Mouse (Mus musculus) neural tube, embryonic 13.5 days (tissue): ENCODE measurements around the gene Ptges. TPM values are rescaled to one million over a fixed set of nuclear protein-coding genes. Genes with fewer than 3 reads are reported as not detected.

Experiments
- ATAC-seq: fragments of 200-750 bp; cut with Nextera tagmentation; 2 replicates; pipeline ENCODE4 v1.8.0; 2017; ENCODE audit warnings: low read depth, mild to moderate bottlenecking, moderate TSS enrichment, moderate library complexity
- H3K27ac ChIP-seq: fragments of 300-500 bp; sonication (generic); replicated peaks from 2 replicates; pipeline ENCODE4 v1.5.1; 2015; ENCODE audit warnings: moderate library complexity, mild to moderate bottlenecking, inconsistent platforms
- H3K27me3 ChIP-seq: fragments of 300-500 bp; sonication (generic); 2 replicates; pipeline ENCODE4 v1.6.1; 2015; ENCODE audit warnings: mild to moderate bottlenecking, inconsistent platforms
- H3K36me3 ChIP-seq: fragments of 300-500 bp; sonication (generic); 2 replicates; pipeline ENCODE4 v1.6.1; 2015; ENCODE audit warnings: mild to moderate bottlenecking, inconsistent platforms
- H3K4me1 ChIP-seq: fragments of 300-500 bp; sonication (generic); replicated peaks from 2 replicates; pipeline ENCODE4 v1.6.1; 2015; ENCODE audit warnings: inconsistent platforms
- H3K4me2 ChIP-seq: fragments of 300-500 bp; sonication (generic); 2 replicates; pipeline ENCODE4 v1.6.1; 2015; ENCODE audit warnings: inconsistent platforms, mild to moderate bottlenecking, moderate library complexity
- H3K4me3 ChIP-seq: fragments of 300-500 bp; sonication (generic); 2 replicates; pipeline ENCODE4 v1.5.1; 2015; ENCODE audit warnings: mild to moderate bottlenecking, inconsistent platforms
- H3K9ac ChIP-seq: fragments of 300-500 bp; sonication (generic); 2 replicates; pipeline ENCODE4 v1.6.1; 2015; ENCODE audit warnings: moderate library complexity, mild to moderate bottlenecking, inconsistent platforms
- H3K9me3 ChIP-seq: fragments of 300-500 bp; sonication (generic); 2 replicates; pipeline ENCODE4 v1.6.1; 2016; ENCODE audit warnings: inconsistent platforms
- WGBS: fragments of 180-500 bp; shearing (Covaris S2); methylation state at CpG from one replicate; pipeline ENCODE4 v1.1.7; 2015; 5-methylcytosine and 5-hydroxymethylcytosine counted together
- polyA plus RNA-seq: library from polyadenylated mRNA; unstranded; fragments of >200 nt; fragmentation: Nextera tagmentation; extraction: Ambion mirVana; gene quantifications from 2 replicates; pipeline ENCODE4 v1.2.1, GENCODE M21; 2015

The Ptges gene
- polyA plus RNA-seq: 2.4 and 2.7 TPM in 2 replicates

DNA sequence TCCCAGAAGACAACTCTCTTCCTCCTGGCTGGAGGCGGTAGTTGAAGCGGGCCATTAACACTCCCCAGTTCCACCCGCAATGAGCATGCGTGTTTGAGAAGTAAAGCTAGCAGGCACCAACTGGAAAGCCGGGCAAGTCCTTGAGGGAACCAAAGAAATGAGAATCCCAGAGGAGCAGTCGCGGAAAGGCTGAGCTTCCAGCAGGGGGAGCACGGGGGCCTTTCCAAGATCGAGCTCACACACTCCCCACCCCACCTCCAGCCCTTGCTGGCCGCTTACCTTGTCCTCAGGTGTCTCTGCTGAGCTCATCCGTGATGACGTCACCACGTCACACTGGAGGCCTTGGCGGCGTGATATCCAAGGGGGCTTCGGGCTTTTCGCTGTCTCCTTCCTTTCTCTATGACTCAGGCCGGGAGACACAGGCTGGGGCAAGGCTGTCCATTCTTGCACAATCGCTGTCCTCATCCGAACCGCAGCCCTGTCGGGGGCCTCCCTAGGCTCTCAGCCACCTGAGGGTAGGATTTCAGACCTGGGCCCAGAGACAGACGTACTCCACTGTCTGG, at the start of gene Ptges:
TSS of gene Ptges (minus strand) at position 381 of the 563 bp plus-strand sequence.
- H3K4me2 ChIP-seq: peak within 1 kb of the TSS; percentile 62
- 2% methylated on average over 23 of the region's 23 CpGs for WGBS
- H3K9ac ChIP-seq: peak within 1 kb of the TSS; percentile 74
- peak; percentile 37 for ATAC-seq
- peaks cover 24% of the 10 kb centered on the region for H3K4me1 ChIP-seq
- no peak within 1 kb of the TSS for H3K27ac ChIP-seq
- peak within 1 kb of the TSS; percentile 34 for H3K4me3 ChIP-seq
- no peaks in the 10 kb centered on the region for H3K9me3 ChIP-seq
- no peaks in the 10 kb centered on the region for H3K36me3 ChIP-seq
- no peaks in the 10 kb centered on the region for H3K27me3 ChIP-seq

DNA sequence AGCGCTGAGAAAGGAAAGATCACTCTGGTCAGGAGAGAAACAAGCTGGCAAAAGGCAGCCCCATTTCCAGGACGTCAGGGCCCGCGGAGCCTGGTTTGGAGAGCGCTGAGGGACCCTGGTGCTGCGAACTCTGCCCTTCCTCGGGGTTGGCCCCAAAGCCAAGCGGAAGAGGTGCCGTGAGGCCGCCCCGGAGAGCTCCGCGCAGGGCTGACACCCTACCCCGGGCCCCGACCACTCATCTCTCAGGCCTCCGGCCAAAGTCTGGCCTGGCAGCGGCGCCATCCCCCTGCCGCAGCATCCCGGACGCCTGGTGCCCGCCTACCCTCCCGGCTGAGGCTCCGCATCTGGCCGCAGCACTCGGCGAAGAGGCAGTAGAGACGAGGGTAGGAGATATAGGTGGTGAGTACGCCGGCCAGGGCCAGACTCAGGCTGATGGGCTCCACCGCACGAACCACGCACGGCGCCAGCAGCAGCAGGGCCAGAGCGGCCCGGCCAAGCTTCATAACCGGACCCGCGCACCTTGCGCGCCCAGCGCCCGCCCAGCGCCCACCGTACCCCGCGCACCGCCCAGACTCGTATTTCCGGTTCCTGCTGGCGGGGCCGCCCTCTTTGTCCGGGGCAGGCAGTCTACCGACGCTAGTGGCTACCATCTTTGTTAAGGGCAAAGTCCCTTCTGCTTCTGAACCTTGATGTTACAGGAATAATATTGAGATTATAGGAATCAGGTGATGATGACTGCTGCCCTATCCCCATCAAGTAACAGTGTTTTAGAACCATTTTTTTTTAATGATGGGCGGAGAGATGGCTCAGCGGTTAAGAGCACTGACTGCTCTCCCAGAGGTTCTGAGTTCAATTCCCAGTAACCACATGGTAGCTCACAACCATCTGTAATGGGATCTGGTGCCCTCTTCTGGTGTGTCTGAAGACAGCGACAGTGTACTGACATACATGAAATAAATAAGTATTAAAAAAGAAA, 38.0 kb upstream of the Ptges start, which contains the start of gene Tor1a:
TSS of gene Tor1a (minus strand) at position 582 of the 976 bp plus-strand sequence.
- ATAC-seq: peak; percentile 95
- 2% methylated on average over 59 of the region's 59 CpGs for WGBS
- H3K27ac ChIP-seq: peak within 1 kb of the TSS; percentile 77
- H3K36me3 ChIP-seq: peaks cover 40% of the 10 kb centered on the region
- peaks cover 29% of the 10 kb centered on the region for H3K4me1 ChIP-seq
- H3K9me3 ChIP-seq: no peaks in the 10 kb centered on the region
- peak within 1 kb of the TSS; percentile 97 for H3K9ac ChIP-seq
- H3K27me3 ChIP-seq: no peaks in the 10 kb centered on the region
- H3K4me2 ChIP-seq: peak within 1 kb of the TSS; percentile 99
- H3K4me3 ChIP-seq: peak within 1 kb of the TSS; percentile 98

DNA sequence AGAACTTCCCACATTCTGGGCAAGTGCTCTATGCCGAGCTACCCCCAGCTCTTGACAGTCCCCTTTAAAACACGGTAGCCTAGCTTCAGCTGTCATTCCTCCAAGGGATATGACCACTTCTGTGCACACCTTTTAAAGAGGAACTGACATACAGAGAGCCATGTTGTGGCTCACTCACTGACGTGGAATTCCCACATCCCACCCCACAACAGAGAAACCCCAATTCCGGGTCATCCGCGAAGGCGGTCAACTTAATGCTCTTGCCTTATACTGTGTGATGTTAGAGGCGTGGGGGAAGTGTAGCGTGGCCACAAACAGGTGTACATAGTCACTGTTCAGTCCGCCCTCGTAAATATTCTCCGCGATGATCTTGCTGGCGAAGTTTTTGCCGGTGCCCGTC, 37.2 kb upstream of the Ptges start:
- WGBS: 23% methylated on average over 16 of the region's 16 CpGs
- peak overlapping the region; percentile 99 for H3K4me2 ChIP-seq
- H3K4me3 ChIP-seq: peak overlapping the region; percentile 98
- H3K27me3 ChIP-seq: no peaks in the 10 kb centered on the region
- peaks cover 44% of the 10 kb centered on the region for H3K36me3 ChIP-seq
- H3K9ac ChIP-seq: peak overlapping the region; percentile 97
- 0 out of 2 replicates have a peak, but pooled peaks have one; percentile 20 for ATAC-seq
- H3K4me1 ChIP-seq: peaks cover 29% of the 10 kb centered on the region
- 0 out of 2 replicates have a peak overlapping the region, but pooled peaks have one; percentile 77 for H3K27ac ChIP-seq
- no peaks in the 10 kb centered on the region for H3K9me3 ChIP-seq

DNA sequence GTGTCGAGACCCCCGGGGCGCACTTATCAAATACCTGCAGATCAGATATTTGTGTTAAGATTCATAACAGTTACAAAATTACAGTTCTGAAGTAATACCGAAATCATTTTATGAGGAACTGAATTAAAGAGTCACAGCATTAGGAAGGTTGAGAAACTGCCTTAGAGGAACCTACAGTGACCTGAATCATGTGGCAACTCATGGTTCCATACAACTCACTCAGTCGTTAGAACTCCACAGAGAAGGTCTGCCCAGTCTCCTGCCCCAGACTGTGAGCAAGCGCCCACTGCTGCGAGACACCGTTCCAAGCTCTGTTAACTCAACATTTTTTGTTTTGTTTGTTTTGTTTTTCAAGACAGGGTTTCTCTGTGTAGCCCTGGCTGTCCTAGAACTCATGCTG, 36.0 kb upstream of the Ptges start:
- H3K4me3 ChIP-seq: no peak overlapping the region

DNA sequence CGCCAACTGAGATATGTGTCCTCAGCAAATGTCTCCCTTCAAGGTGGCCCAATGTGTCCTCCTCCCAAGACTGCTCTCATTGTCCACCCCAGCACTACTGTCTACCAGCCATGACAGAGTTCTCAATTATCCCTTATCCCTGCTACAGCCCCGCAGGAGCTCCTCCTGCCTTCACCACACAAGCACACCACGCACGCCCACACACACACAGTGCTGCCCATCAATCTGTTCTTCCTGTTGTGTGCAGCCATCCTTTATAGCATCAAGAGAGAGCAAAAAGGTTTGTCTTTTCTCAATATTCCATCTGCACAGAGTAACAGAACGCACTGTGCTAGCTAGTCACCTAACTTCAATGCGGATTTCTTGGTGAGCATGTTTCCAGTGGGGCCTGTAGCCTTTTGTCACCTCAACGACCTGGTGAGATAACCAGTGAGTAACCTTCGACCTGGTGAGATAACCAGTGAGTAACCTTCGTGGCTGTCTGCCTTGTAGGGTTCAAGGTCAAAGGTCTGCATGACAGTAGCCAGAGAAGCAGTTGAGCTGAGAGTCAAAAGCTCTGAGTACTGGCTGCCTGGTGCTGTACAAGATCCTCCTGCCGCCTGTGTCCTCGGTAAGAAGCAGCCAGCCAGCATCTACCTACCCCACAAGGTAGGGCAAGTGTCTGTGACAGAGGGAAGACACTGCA, 33.0 kb upstream of the Ptges start:
- no peak overlapping the region for H3K4me3 ChIP-seq
- H3K27me3 ChIP-seq: no peaks in the 10 kb centered on the region
- peaks cover 85% of the 10 kb centered on the region for H3K36me3 ChIP-seq
- 93% methylated on average over 11 of the region's 11 CpGs for WGBS
- no peak overlapping the region for H3K9ac ChIP-seq
- no peak for ATAC-seq
- H3K4me1 ChIP-seq: peaks cover 29% of the 10 kb centered on the region
- H3K4me2 ChIP-seq: no peak overlapping the region
- H3K9me3 ChIP-seq: no peaks in the 10 kb centered on the region
- H3K27ac ChIP-seq: no peak overlapping the region

More for the DNA sequence above, 36.0 kb upstream of the Ptges start:
- Histone ChIP-seq H3K36me3 (peaks cover 56% of the 10 kb centered on the region), H3K4me1 (peaks cover 29% of the 10 kb centered on the region), H3K9me3 (no peaks in the 10 kb centered on the region), H3K27ac (no peak overlapping the region), H3K27me3 (no peaks in the 10 kb centered on the region), H3K4me2 (no peak overlapping the region), H3K9ac (no peak overlapping the region)
- ATAC-seq: no peak
- 93% methylated on average over 8 of the region's 8 CpGs for WGBS

DNA sequence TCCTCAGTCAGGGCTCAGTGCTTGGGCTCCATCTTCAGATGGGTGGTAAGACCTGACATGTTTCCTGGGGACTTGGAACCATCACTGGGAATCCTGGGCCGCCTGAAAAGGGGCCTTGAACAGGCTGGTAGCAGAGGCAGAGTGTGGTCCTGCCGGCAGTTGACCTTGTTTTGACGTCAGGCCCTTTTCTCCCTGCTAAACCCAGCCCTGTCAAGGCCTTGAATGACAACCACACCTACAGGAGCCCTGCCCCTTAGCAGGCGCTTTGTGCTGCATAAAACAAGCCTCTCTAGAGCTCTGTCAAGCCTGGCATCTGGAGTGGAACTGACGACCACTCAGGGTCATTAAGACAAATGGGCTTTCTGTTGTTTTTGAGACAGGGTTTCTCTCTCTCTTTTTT, 30.2 kb upstream of the Ptges start:
- 42% methylated on average over 5 of the region's 5 CpGs for WGBS
- H3K27me3 ChIP-seq: no peaks in the 10 kb centered on the region
- no peak overlapping the region for H3K4me2 ChIP-seq
- no peak overlapping the region for H3K4me3 ChIP-seq
- H3K9me3 ChIP-seq: no peaks in the 10 kb centered on the region
- H3K9ac ChIP-seq: no peak overlapping the region
- H3K36me3 ChIP-seq: peaks cover 99% of the 10 kb centered on the region
- no peak overlapping the region for H3K27ac ChIP-seq
- peaks cover 21% of the 10 kb centered on the region for H3K4me1 ChIP-seq
- no peak for ATAC-seq

DNA sequence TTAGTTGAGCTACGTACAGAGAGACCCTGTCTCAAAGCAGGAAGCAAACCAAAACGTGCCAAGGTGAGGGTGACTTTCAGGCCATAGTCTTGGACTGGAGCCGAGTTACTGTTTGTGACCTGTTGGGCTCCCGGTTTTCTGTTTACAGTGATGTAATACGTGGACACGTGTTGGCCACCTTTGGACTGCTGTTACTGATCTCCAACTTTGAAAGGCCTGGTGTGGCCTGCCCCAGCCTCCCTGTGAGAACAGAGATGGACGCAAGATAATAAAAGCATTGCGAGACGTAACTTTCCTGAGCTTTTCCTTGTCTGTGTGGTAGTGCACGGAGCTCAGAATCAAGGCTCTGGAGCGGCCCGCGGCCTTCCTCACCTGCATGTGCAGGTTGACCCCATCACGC, 29.1 kb upstream of the Ptges start:
- H3K4me1 ChIP-seq: peaks cover 27% of the 10 kb centered on the region
- H3K4me2 ChIP-seq: no peak overlapping the region
- ATAC-seq: no peak
- no peaks in the 10 kb centered on the region for H3K9me3 ChIP-seq
- H3K9ac ChIP-seq: no peak overlapping the region
- H3K27me3 ChIP-seq: no peaks in the 10 kb centered on the region
- H3K27ac ChIP-seq: no peak overlapping the region
- 95% methylated on average over 14 of the region's 14 CpGs for WGBS
- H3K4me3 ChIP-seq: no peak overlapping the region
- H3K36me3 ChIP-seq: peaks cover 88% of the 10 kb centered on the region

DNA sequence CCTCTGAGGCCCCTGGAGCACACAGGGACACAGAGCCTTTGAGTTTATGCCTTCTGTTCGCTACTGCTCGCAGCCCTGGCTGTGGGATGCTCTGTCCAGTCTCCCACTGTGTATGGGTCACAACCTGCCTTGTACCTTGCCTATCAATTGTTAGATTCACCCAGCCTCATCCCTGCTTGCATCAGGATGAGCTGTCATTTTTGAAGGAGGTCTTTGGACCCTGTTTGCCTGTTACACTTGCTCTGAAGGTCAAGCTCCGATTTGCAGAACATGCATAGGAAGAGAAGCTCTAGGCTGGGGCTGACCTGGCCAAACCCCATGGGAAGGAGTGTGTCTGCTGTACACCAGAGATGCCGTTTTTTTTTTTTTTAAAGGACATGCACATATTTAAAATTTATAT, 27.8 kb upstream of the Ptges start:
- Histone ChIP-seq H3K4me2 (no peak overlapping the region), H3K36me3 (peaks cover 76% of the 10 kb centered on the region), H3K27me3 (no peaks in the 10 kb centered on the region), H3K4me3 (no peak overlapping the region), H3K27ac (no peak overlapping the region), H3K4me1 (peaks cover 33% of the 10 kb centered on the region), H3K9me3 (no peaks in the 10 kb centered on the region), H3K9ac (no peak overlapping the region)
- ATAC-seq: no peak
- 82% methylated on average over 4 of the region's 4 CpGs for WGBS

DNA sequence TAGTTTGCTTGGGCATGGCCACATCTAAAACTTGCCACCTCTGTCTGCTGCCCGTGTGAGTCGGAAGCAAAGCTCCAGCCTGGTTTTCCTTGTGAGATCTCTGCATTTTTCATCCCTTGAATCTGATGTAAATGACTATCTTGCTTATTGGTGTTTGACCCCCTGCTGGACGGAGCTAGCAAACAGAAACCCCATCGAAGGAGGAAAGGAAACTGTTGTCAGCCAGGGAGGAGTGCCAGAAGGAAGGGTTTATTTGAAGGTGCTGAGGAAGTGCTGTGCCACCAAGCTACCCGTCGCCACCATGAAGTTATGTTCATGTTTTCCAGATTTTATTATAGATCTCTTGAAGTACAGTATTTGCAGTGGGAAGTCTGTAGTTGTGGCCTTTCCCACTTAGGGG, 25.1 kb upstream of the Ptges start:
- Histone ChIP-seq H3K4me1 (peaks cover 37% of the 10 kb centered on the region), H3K27ac (no peak overlapping the region), H3K9me3 (no peaks in the 10 kb centered on the region), H3K9ac (peak overlapping the region; percentile 93), H3K4me2 (peak overlapping the region; percentile 92), H3K36me3 (peaks cover 48% of the 10 kb centered on the region), H3K27me3 (peaks cover 3% of the 10 kb centered on the region; the same call in 1 of the 2 replicates), H3K4me3 (0 out of 2 replicates have a peak overlapping the region, but pooled peaks have one; percentile 85)
- ATAC-seq: no peak
- WGBS: 82% methylated on average over 6 of the region's 6 CpGs

DNA sequence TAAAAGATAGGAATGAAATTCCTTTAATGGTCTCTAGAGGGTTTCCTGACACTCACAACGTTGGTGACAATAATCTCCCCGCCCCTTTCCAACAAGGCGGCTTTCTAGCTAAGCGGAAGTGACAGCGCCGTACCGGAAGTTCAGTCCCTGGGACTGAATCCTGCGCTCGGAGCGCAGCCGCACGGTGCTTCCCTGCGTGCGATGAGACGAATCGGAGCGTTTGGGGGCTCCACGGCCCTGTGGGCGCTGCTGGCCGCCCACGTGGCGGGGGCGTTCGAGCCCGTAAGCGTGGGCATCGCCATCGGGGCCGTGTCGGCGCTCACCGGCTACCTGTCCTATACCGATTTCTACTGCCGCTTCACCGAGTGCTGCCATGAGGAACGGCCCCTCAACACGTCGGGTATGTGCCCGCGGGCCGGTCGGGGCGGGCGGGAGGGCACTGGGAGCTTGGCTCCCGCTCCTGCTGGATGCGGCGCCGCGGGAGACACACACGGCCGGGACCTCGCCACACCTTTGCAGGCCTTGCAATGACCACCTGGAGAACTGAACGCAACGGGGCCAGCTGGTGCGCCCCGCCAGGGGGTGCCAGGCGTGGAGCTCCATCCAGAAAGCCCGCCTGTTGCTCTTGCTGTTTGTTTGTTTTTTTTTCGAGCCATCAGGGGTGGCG, 23.3 kb upstream of the Ptges start, which contains the start of gene Tor1b:
TSS of gene Tor1b (plus strand) at position 136 of the 667 bp plus-strand sequence.
- H3K9ac ChIP-seq: peak within 1 kb of the TSS; percentile 93
- no peaks in the 10 kb centered on the region for H3K9me3 ChIP-seq
- peak within 1 kb of the TSS; percentile 85 for H3K4me3 ChIP-seq
- peak; percentile 95 for ATAC-seq
- H3K4me2 ChIP-seq: peak within 1 kb of the TSS; percentile 92
- under 1% methylated on average over 60 of the region's 60 CpGs for WGBS
- peak within 1 kb of the TSS; percentile 91 for H3K27ac ChIP-seq
- H3K36me3 ChIP-seq: peaks cover 30% of the 10 kb centered on the region
- H3K4me1 ChIP-seq: peaks cover 37% of the 10 kb centered on the region
- peaks cover 3% of the 10 kb centered on the region; the same call in 1 of the 2 replicates for H3K27me3 ChIP-seq

DNA sequence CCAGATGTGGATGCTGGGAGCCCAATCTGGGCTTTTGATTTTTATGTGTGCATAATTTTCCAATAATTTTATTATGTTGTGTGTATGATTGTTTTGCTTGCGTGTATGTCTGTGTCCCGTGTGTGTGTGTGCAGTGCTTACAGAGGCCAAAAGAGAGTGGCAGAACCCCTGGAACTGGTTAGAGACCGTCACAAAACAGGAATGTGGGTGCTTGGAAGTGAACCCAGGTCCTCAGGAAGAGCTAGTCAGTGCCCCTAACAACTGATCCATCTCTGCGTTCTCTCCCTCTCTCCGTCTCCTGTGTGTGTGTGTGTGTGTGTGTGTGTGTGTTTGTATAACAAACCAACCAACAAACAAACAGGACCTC, 22.8 kb upstream of the Ptges start:
- Histone ChIP-seq H3K27me3 (peaks cover 3% of the 10 kb centered on the region; the same call in 1 of the 2 replicates), H3K36me3 (peaks cover 25% of the 10 kb centered on the region), H3K9ac (peak overlapping the region; percentile 93; the same call in 1 of the 2 replicates), H3K4me2 (peak overlapping the region; percentile 92), H3K4me3 (peak overlapping the region; percentile 85), H3K9me3 (no peaks in the 10 kb centered on the region), H3K27ac (peak overlapping the region; percentile 91), H3K4me1 (peaks cover 36% of the 10 kb centered on the region)
- 41% methylated on average over 5 of the region's 5 CpGs for WGBS
- ATAC-seq: peak; percentile 48
